Mouse (Mus musculus) lung, postnatal 0 days (tissue): ENCODE results near the gene Triap1. TPM values are rescaled to one million over a fixed set of nuclear protein-coding genes. Genes with fewer than 3 reads are reported as not detected.

ENCODE experiments used
- ATAC-seq: fragments of 200-750 bp; cut with Nextera tagmentation; 2 replicates; pipeline ENCODE4 v1.8.0; 2017; ENCODE audit warnings: moderate library complexity
- DNase-seq: peaks from one replicate; pipeline ENCODE4 v3.0.0-alpha.2; 2016; ENCODE audit warnings: low spot score
- H3K27ac ChIP-seq: fragments of 300-500 bp; sonication (generic); 2 replicates; pipeline ENCODE4 v1.5.1; 2014; ENCODE audit warnings: antibody characterized with exemption, mild to moderate bottlenecking, low read length, mixed read lengths
- H3K27me3 ChIP-seq: fragments of 300-500 bp; sonication (generic); replicated peaks from 2 replicates; pipeline ENCODE4 v1.6.1; 2014; ENCODE audit warnings: low read length, mixed read lengths; ENCODE audit not compliant: insufficient read depth
- H3K36me3 ChIP-seq: fragments of 300-500 bp; sonication (generic); 2 replicates; pipeline ENCODE4 v1.6.1; 2014; ENCODE audit warnings: low read length, mixed read lengths; ENCODE audit not compliant: insufficient read depth
- H3K4me1 ChIP-seq: fragments of 300-500 bp; sonication (generic); 2 replicates; pipeline ENCODE4 v1.6.1; 2014; ENCODE audit warnings: antibody characterized with exemption, low read depth, low read length, mixed read lengths; ENCODE audit not compliant: insufficient read depth
- H3K4me2 ChIP-seq: fragments of 300-500 bp; sonication (generic); replicated peaks from 2 replicates; pipeline ENCODE4 v1.6.1; 2014; ENCODE audit warnings: low read depth, mild to moderate bottlenecking, low read length, moderate library complexity, mixed read lengths
- H3K4me3 ChIP-seq: fragments of 300-500 bp; sonication (generic); 2 replicates; pipeline ENCODE4 v1.5.1; 2014; ENCODE audit warnings: low read depth, low read length
- H3K9ac ChIP-seq: fragments of 300-500 bp; sonication (generic); replicated peaks from 2 replicates; pipeline ENCODE4 v1.6.1; 2014; ENCODE audit warnings: low read depth, mild to moderate bottlenecking
- H3K9me3 ChIP-seq: fragments of 300-500 bp; sonication (generic); 2 replicates; pipeline ENCODE4 v1.6.1; 2016; ENCODE audit warnings: low read length, mixed read lengths
- CTCF ChIP-seq: IDR thresholded peaks from 2 replicates; pipeline ENCODE4 v1.5.1; 2016; ENCODE audit warnings: antibody characterized with exemption, mild to moderate bottlenecking
- EP300 ChIP-seq: IDR thresholded peaks from 2 replicates; pipeline ENCODE4 v1.6.1; 2016; ENCODE audit warnings: antibody characterized with exemption, mild to moderate bottlenecking, control low read depth
- WGBS: fragments of 180-500 bp; shearing (Covaris S2); extraction: QIAGEN DNeasy Blood & Tissue Kit; methylation state at CpG from one replicate; pipeline ENCODE4 v1.1.7; 2014; 5-methylcytosine and 5-hydroxymethylcytosine counted together
- polyA plus RNA-seq: library from polyadenylated mRNA; unstranded; fragments of >200 nt; fragmentation: Nextera tagmentation; extraction: Ambion mirVana; gene quantifications from 2 replicates; pipeline ENCODE4 v1.2.1, GENCODE M21; 2015

Triap1 gene
- polyA plus RNA-seq, 1 experiment from 2014 or later = 54.9 TPM

DNA sequence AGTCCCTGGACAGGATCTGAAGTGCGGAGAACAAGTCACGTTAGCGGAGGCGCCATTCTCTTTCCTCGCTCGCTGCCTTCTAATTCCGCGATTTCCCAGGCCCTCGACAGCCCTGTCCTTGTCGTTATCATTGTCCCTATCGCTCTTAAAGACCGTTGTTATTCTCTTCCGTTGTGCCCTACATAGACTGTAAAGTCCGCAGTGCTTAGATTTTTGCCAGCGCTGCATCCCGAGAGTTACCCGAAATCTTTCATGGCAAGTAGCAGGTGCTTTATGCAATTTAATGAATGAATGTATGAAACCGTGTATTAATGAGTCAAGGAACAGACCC, 8.2 kb downstream of the Triap1 start:
- Histone ChIP-seq H3K27ac (0 out of 2 replicates have a peak overlapping the region, but pooled peaks have one; percentile 43), H3K36me3 (0 out of 2 replicates have a peak, but pooled peaks cover 12% of the 10 kb centered on the region), H3K27me3 (no peaks in the 10 kb centered on the region), H3K9ac (0 out of 2 replicates have a peak overlapping the region, but pooled peaks have one; percentile 12), H3K4me1 (peaks cover 7% of the 10 kb centered on the region; the same call in 1 of the 2 replicates), H3K4me3 (peak overlapping the region; percentile 83), H3K9me3 (no peaks in the 10 kb centered on the region), H3K4me2 (peak overlapping the region; percentile 88)
- WGBS = under 1% methylated on average over 18 of the region's 18 CpGs
- no peak for ATAC-seq
- no peak for DNase-seq
- TF ChIP-seq CTCF = no peak
- TF ChIP-seq EP300 = no peak

DNA sequence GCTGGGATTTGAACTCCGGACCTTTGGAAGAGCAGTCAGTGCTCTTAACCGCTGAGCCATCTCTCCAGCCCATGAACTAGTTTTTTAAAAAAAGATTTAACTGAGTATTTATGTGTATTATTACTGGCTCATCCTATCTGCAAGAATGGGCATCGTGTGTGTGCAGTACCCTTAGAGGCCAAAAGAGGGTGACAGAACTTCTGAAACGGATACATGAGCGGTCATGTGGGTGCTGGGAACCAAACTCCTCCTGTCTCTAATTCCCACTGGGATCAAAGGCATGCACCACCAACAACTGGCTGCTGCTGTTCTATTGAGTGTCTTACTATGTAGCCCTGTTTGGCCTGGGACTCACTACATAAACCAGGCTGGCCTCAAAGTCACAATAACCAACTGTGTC, 10.3 kb downstream of the Triap1 start:
- peaks cover 7% of the 10 kb centered on the region; the same call in 1 of the 2 replicates for H3K4me1 ChIP-seq
- DNase-seq (no peak), ATAC-seq (no peak)
- H3K27me3 ChIP-seq = no peaks in the 10 kb centered on the region
- no peak overlapping the region for H3K4me3 ChIP-seq
- no peak overlapping the region for H3K27ac ChIP-seq
- H3K4me2 ChIP-seq = no peak overlapping the region
- H3K9me3 ChIP-seq = no peaks in the 10 kb centered on the region
- WGBS = 70% methylated on average over 5 of the region's 5 CpGs
- no peak overlapping the region for H3K9ac ChIP-seq
- TF ChIP-seq CTCF (no peak), EP300 (no peak)
- no peaks in the 10 kb centered on the region for H3K36me3 ChIP-seq

DNA sequence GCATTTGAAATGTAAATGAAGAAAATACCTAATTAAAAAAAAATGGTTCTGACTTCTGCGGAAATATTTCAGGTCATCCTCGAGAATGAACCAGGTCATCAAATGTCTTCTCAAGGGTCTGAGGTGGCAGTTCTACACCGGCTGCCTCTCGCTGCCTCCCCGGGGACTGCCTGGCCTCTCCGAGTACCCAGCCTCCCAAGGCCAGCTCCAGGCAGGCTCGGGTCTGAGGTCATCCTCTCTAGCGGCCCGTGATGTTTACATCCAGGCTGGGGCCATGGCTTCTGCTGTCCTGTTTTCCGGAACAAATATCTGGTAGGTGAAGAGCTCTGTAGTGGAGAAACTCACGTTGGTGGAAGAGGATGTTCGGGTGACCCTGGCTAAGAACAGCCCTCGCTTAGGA, 14.0 kb downstream of the Triap1 start:
- 24% methylated on average over 13 of the region's 13 CpGs for WGBS

DNA sequence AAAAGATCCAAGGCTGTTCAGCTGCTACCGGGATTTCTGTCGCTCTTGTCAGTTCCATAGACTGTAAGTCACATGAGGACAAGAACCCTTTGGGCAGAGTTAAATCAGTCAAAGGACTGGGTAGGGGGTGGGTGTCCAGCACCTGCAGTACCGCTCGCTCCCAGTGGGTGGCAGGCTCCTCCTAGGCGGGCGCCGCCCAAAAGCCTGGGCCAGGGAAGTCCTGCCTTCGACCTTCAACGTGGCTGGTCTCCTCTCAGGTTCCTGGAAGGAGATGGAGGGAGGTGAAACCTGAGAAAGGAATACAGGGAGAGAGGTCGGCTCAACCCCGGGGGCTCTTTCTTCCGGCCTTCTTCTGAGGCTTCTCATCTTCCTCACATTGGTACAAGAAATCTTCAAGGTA, 17.8 kb downstream of the Triap1 start:
- peak; percentile 94 for TF ChIP-seq CTCF
- no peak for TF ChIP-seq EP300
- WGBS = 3% methylated on average over 12 of the region's 12 CpGs

More for the DNA sequence above, 14.0 kb downstream of the Triap1 start:
- Histone ChIP-seq H3K27ac (no peak overlapping the region), H3K4me2 (no peak overlapping the region), H3K36me3 (no peaks in the 10 kb centered on the region), H3K4me3 (no peak overlapping the region), H3K9ac (no peak overlapping the region), H3K4me1 (no peaks in the 10 kb centered on the region), H3K9me3 (no peaks in the 10 kb centered on the region), H3K27me3 (no peaks in the 10 kb centered on the region)
- DNase-seq (no peak), ATAC-seq (no peak)
- TF ChIP-seq EP300 (no peak), CTCF (no peak)

DNA sequence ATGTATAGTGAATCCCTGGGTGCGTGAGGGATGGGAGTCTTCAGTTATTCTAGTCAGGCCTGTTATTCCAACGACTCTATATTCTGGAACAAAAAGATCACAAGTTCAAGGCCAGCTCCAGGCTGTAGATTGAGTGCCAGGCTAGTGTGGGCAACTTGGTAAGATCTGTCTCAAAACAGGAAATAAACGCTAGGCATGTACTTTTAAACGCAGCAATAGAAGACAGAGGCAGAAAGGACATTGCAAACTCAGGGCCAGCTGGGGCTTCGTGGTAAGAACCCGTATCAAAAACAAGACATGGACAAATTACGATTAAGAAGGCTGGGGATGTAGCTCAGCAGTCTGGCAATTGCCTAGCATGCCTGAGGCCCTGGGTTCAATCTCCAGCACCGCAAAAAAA, 18.4 kb downstream of the Triap1 start:
- no peak overlapping the region for H3K9ac ChIP-seq
- no peak overlapping the region for H3K27ac ChIP-seq
- no peak for ATAC-seq
- WGBS = 80% methylated on average over 8 of the region's 8 CpGs
- no peak overlapping the region for H3K4me2 ChIP-seq
- no peaks in the 10 kb centered on the region for H3K36me3 ChIP-seq
- H3K9me3 ChIP-seq = no peaks in the 10 kb centered on the region
- no peaks in the 10 kb centered on the region for H3K27me3 ChIP-seq
- DNase-seq = no peak
- no peak for TF ChIP-seq EP300
- TF ChIP-seq CTCF = no peak
- no peaks in the 10 kb centered on the region for H3K4me1 ChIP-seq
- no peak overlapping the region for H3K4me3 ChIP-seq

More for the DNA sequence above, 17.8 kb downstream of the Triap1 start:
- H3K9me3 ChIP-seq = no peaks in the 10 kb centered on the region
- no peak overlapping the region for H3K9ac ChIP-seq
- peak; percentile 79 for DNase-seq
- ATAC-seq = peak; percentile 80
- no peak overlapping the region for H3K4me2 ChIP-seq
- no peak overlapping the region for H3K4me3 ChIP-seq
- no peak overlapping the region for H3K27ac ChIP-seq
- H3K36me3 ChIP-seq = no peaks in the 10 kb centered on the region
- H3K4me1 ChIP-seq = no peaks in the 10 kb centered on the region
- no peaks in the 10 kb centered on the region for H3K27me3 ChIP-seq

DNA sequence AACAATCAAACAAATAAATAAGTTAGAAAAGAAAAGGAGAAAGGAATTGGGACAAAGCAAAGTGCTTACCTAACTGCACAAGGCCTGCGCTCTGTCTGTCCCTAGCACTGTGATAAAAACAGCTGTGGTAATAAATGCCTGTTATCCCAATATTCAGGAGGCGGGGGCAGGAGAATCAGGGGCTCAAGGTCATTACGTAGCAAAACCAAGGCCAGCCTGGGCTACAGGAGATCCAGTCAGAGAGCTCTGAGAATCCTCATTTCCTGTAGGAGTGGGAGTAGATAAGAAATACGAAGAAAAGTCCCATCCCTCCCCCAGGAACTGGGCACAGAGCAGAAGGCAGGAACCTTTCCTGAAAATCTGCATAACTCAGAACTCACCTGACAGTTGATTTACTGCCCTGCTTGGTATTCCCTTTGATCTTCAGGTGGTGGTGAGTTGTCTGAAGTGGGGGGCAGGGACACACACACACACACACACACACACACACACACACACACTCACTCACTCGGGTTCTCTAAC, 18.9 kb downstream of the Triap1 start:
- DNase-seq = no peak
- no peak for ATAC-seq
- WGBS = 63% methylated on average over 5 of the region's 5 CpGs
- no peaks in the 10 kb centered on the region for H3K36me3 ChIP-seq
- no peak overlapping the region for H3K4me3 ChIP-seq
- no peak overlapping the region for H3K9ac ChIP-seq
- no peak for TF ChIP-seq CTCF
- TF ChIP-seq EP300 = no peak
- H3K4me2 ChIP-seq = no peak overlapping the region
- H3K27ac ChIP-seq = no peak overlapping the region
- no peaks in the 10 kb centered on the region for H3K27me3 ChIP-seq
- no peaks in the 10 kb centered on the region for H3K9me3 ChIP-seq
- H3K4me1 ChIP-seq = no peaks in the 10 kb centered on the region

DNA sequence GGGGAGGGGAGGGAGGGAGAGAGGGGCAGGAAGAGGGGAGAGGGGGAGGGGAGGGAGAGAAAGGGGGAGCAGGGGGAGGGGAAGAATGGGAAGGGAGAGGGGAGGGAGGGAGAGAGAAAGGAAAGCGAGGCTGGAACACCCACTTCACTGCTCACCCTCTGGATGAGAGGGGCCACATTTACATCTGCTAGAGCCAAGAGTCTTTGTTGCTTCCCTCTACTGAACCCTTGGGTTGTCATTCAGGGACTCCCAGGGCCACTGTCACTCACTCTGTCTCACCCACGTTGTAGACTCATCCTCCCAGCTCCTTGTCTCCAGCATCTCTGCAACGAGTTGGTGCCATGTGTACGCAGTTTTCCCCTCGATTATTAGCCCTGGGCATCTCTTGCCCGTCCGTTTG, 21.2 kb downstream of the Triap1 start:
- TF ChIP-seq CTCF (no peak), EP300 (no peak)
- H3K9ac ChIP-seq = no peak overlapping the region
- ATAC-seq = no peak
- no peak overlapping the region for H3K27ac ChIP-seq
- no peak overlapping the region for H3K4me3 ChIP-seq
- no peak overlapping the region for H3K4me2 ChIP-seq
- H3K36me3 ChIP-seq = no peaks in the 10 kb centered on the region
- H3K27me3 ChIP-seq = no peaks in the 10 kb centered on the region
- no peak for DNase-seq
- H3K4me1 ChIP-seq = no peaks in the 10 kb centered on the region
- WGBS = 34% methylated on average over 7 of the region's 7 CpGs
- no peaks in the 10 kb centered on the region for H3K9me3 ChIP-seq
